Mouse (Mus musculus) left cerebral cortex, postnatal 36 days (tissue): ENCODE data around the gene Ptprg. TPM values are rescaled to one million over a fixed set of nuclear protein-coding genes. Genes with fewer than 3 reads are reported as not detected.

ENCODE experiments used
- DNase-seq, 2 experiments: peaks; one replicate each; pipeline ENCODE4 v3.0.0; 2021 to 2022; ENCODE audit warnings: low spot score in 2 of 2, mixed read lengths in 1 of 2
- intact Hi-C: fragments of 180-260 bp; cut with DNase I; formaldehyde crosslinking; loops from one replicate; pipeline ENCODE4 v1.15.1; 2025
- total RNA-seq, 2 experiments: library from RNA; stranded (reverse); gene quantifications; 2 replicates each; pipeline ENCODE4 v1.2.3; 2021

Gene Ptprg
- total RNA-seq, 2 experiments from 2014 or later, result 95.1 to 108 TPM

- intact Hi-C loops, result no loop called here
- DNase-seq, result no peak
Observed at GRCm38 (mm10) chr14:11561397-11561796, 8.1 kb downstream of the Ptprg start.

- intact Hi-C loops, result no loop called here
Observed at GRCm38 (mm10) chr14:11562870-11563269, 9.5 kb downstream of the Ptprg start.

GRCm38 (mm10) chr14:11563656-11564055, 10.3 kb downstream of the Ptprg start:
- DNase-seq, result no peak
- intact Hi-C loops, result no loop called here

More at GRCm38 (mm10) chr14:11562870-11563269, 9.5 kb downstream of the Ptprg start:
- DNase-seq, result peak; percentile 25 to 34

GRCm38 (mm10) chr14:11564456-11564855, 11.1 kb downstream of the Ptprg start:
- intact Hi-C loops, result no loop called here
- no peak for DNase-seq

- no peak for DNase-seq
- intact Hi-C loops, result no loop called here
Observed at GRCm38 (mm10) chr14:11565283-11565682, 12.0 kb downstream of the Ptprg start.

GRCm38 (mm10) chr14:11569734-11570133, 16.4 kb downstream of the Ptprg start:
- DNase-seq, result no peak
- intact Hi-C loops, result no loop called here

GRCm38 (mm10) chr14:11571766-11572394, 18.5 kb downstream of the Ptprg start:
- DNase-seq, result no peak
- intact Hi-C loops, result no loop called here

GRCm38 (mm10) chr14:11572395-11572784, 19.1 kb downstream of the Ptprg start:
- intact Hi-C loops, result no loop called here
- DNase-seq, result no peak

- intact Hi-C loops, result no loop called here
- no peak for DNase-seq
Observed at GRCm38 (mm10) chr14:11573710-11574109, 20.4 kb downstream of the Ptprg start.

- intact Hi-C loops, result no loop called here
- no peak for DNase-seq
Observed at GRCm38 (mm10) chr14:11577276-11577909, 24.1 kb downstream of the Ptprg start.

- intact Hi-C loops, result no loop called here
- no peak for DNase-seq
Observed at GRCm38 (mm10) chr14:11577910-11578309, 24.6 kb downstream of the Ptprg start.

- intact Hi-C loops, result no loop called here
- DNase-seq, result no peak
Observed at GRCm38 (mm10) chr14:11578492-11578967, 25.2 kb downstream of the Ptprg start.

GRCm38 (mm10) chr14:11579950-11580349, 26.6 kb downstream of the Ptprg start:
- intact Hi-C loops, result no loop called here
- DNase-seq, result no peak

- intact Hi-C loops, result no loop called here
- DNase-seq, result no peak
Observed at GRCm38 (mm10) chr14:11584263-11584662, 30.9 kb downstream of the Ptprg start.

- intact Hi-C loops, result no loop called here
- no peak for DNase-seq
Observed at GRCm38 (mm10) chr14:11584929-11585633, 31.7 kb downstream of the Ptprg start.

- DNase-seq, result no peak
- intact Hi-C loops, result no loop called here
Observed at GRCm38 (mm10) chr14:11590387-11590786, 37.1 kb downstream of the Ptprg start.

- DNase-seq, result no peak
- intact Hi-C loops, result no loop called here
Observed at GRCm38 (mm10) chr14:11592650-11593049, 39.3 kb downstream of the Ptprg start.

GRCm38 (mm10) chr14:11594336-11594735, 41.0 kb downstream of the Ptprg start:
- DNase-seq, result no peak
- intact Hi-C loops, result no loop called here

- intact Hi-C loops, result no loop called here
- no peak for DNase-seq
Observed at GRCm38 (mm10) chr14:11604133-11604865, 51.0 kb downstream of the Ptprg start.

GRCm38 (mm10) chr14:11608366-11608765, 55.0 kb downstream of the Ptprg start:
- intact Hi-C loops, result no loop called here
- DNase-seq, result no peak
